Comparison of ENCODE assay signal across 11 mouse cellular contexts in the genomic region with DNA sequence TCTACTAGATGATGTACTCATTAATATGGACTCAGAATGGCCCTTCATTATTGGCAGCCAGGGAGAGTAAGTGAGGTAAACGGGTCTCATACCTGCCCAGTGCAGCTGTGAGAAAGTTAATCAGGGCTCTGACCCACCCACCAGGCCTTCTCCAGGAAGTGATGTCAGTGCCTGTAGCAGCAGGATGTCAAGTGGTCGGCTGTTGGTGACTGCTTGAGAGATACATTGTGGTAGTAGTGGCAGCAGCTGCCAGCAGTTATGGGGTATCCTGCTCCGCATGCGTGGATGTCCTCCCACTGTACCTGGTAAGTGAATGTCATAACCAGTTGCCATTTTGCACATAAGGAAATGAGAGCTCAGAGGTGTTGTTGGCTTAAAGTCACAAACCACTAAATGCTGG. TPM values are rescaled to one million over a fixed set of nuclear protein-coding genes. Genes with fewer than 3 reads are reported as not detected.
DNase-seq lines count a peak whose midpoint lies in the region; ATAC-seq and TF ChIP-seq lines count a peak whose summit lies in the region.
"Had no signal": no experiment of that assay in that cellular context is flagged by ENCODE, and none has a peak within 500 bp of the region (broad histone marks: within the 10 kb centered on the region; RNA-seq: fewer than 3 reads in every experiment).

No protein-coding gene starts in this region.

- no peaks in the 10 kb centered on the region for H3K9me3 ChIP-seq in hindbrain, embryonic 15.5 days
- H3K9me3 ChIP-seq in stomach, postnatal 0 days (ENCODE audit: control insufficient read depth, low read length) = no peaks in the 10 kb centered on the region

- H3K27ac ChIP-seq in hindbrain, embryonic 15.5 days (replicated peaks) = peak overlapping the region; percentile 64
- no peak overlapping the region for H3K27ac ChIP-seq in stomach, postnatal 0 days (replicated peaks)
- H3K27ac ChIP-seq: liver, embryonic 14.5 days had no signal

- WGBS in hindbrain, embryonic 15.5 days = 55% methylated on average over 4 of the region's 4 CpGs
- 65% methylated on average over 4 of the region's 4 CpGs for WGBS in stomach, postnatal 0 days

- peak; percentile 28; the same call in 1 of the 2 replicates for ATAC-seq in hindbrain, embryonic 15.5 days (ENCODE audit: low FRiP score, low read depth)
- ATAC-seq in stomach, postnatal 0 days (ENCODE audit: low FRiP score, low TSS enrichment) = no peak
- ATAC-seq: intestine, embryonic 16.5 days had no signal

- H3K36me3 ChIP-seq in hindbrain, embryonic 15.5 days = no peaks in the 10 kb centered on the region
- no peaks in the 10 kb centered on the region for H3K36me3 ChIP-seq in stomach, postnatal 0 days (ENCODE audit: control insufficient read depth, insufficient read depth, low read length)

- TF ChIP-seq EP300 in stomach, postnatal 0 days (optimal IDR thresholded peaks at IDR 0.05) = no peak

- no peaks in the 10 kb centered on the region for H3K27me3 ChIP-seq in hindbrain, embryonic 15.5 days
- no peaks in the 10 kb centered on the region for H3K27me3 ChIP-seq in stomach, postnatal 0 days (ENCODE audit: control insufficient read depth, insufficient read depth, low read length)

- no peak overlapping the region for H3K4me2 ChIP-seq in hindbrain, embryonic 15.5 days
- no peak overlapping the region for H3K4me2 ChIP-seq in stomach, postnatal 0 days (replicated peaks; ENCODE audit: low read depth)

- intact Hi-C loops in left cerebral cortex, postnatal 10 days (cut with DNase I) = no loop called here

- peaks cover 40% of the 10 kb centered on the region for H3K4me1 ChIP-seq in hindbrain, embryonic 15.5 days (replicated peaks)
- H3K4me1 ChIP-seq in stomach, postnatal 0 days (replicated peaks; ENCODE audit: control insufficient read depth, insufficient read depth) = no peaks in the 10 kb centered on the region

- H3K4me3 ChIP-seq in hindbrain, embryonic 15.5 days = no peak overlapping the region
- H3K4me3 ChIP-seq in stomach, postnatal 0 days (ENCODE audit: low read depth, low read length) = no peak overlapping the region

- peak; percentile 17 for DNase-seq in 416B (ENCODE audit: low read depth)
- peak; percentile 76 for DNase-seq in CD4-positive, CD25-positive, alpha-beta regulatory T cell, adult 2 months (ENCODE audit: low read depth, low spot score)
- DNase-seq in natural killer cell, adult 2 months (ENCODE audit: low spot score in 2 of 2) = peak; percentile 49 to 51
- DNase-seq in urinary bladder, postnatal 25 days (ENCODE audit: low spot score) = no peak
- DNase-seq in left cerebral cortex, postnatal 10 days (ENCODE audit: extremely low spot score in 1 of 2, low spot score in 2 of 2) = no peak
- no peak for DNase-seq in stomach, postnatal 0 days (ENCODE audit: low spot score)
- DNase-seq in ovary, adult 18-20 months (ENCODE audit: low spot score) = no peak
- DNase-seq: cerebellum, postnatal 14 days had no signal

- H3K9ac ChIP-seq in hindbrain, embryonic 15.5 days = no peak overlapping the region
- H3K9ac ChIP-seq in stomach, postnatal 0 days (ENCODE audit: low read length) = no peak overlapping the region
- H3K9ac ChIP-seq: liver, embryonic 14.5 days had no signal

- no peak for TF ChIP-seq CTCF in stomach, postnatal 0 days (IDR thresholded peaks at IDR 0.05; ENCODE audit: low read depth)

RNA-seq across cellular contexts. Expression of a gene that starts 39.4 kb away (rescaled TPM):
- polyA plus RNA-seq in hindbrain, embryonic 15.5 days (2015; fragmentation: Nextera tagmentation; extraction: Ambion mirVana) = 496 and 530 TPM in 2 replicates
- total RNA-seq in left cerebral cortex, postnatal 10 days (2021) = 100 to 1,000 TPM; 873 to 894 TPM
- 6.1 and 6.5 TPM in 2 replicates for polyA plus RNA-seq in stomach, postnatal 0 days (2015; fragmentation: Nextera tagmentation; extraction: Ambion mirVana)

Comparison
In these comparisons a context has a peak if more than half of its experiments do, and no peak if none do; other contexts are left out.
1. DNase-seq: peak in 416B (single experiment), CD4-positive, CD25-positive, alpha-beta regulatory T cell, adult 2 months (single experiment) and natural killer cell, adult 2 months (2 of 2); none in urinary bladder, postnatal 25 days (single experiment), left cerebral cortex, postnatal 10 days (0 of 2), stomach, postnatal 0 days (single experiment) and ovary, adult 18-20 months (single experiment).
2. RNA of a gene that starts 39.4 kb away (polyA plus RNA-seq): 496 to 530 TPM in hindbrain, embryonic 15.5 days; 6.1 to 6.5 TPM in stomach, postnatal 0 days; every median in the first group is over 10 times any median in the second.